Mouse (Mus musculus): Measurements from ENCODE around the gene Sez6.

The Sez6 gene

DNA sequence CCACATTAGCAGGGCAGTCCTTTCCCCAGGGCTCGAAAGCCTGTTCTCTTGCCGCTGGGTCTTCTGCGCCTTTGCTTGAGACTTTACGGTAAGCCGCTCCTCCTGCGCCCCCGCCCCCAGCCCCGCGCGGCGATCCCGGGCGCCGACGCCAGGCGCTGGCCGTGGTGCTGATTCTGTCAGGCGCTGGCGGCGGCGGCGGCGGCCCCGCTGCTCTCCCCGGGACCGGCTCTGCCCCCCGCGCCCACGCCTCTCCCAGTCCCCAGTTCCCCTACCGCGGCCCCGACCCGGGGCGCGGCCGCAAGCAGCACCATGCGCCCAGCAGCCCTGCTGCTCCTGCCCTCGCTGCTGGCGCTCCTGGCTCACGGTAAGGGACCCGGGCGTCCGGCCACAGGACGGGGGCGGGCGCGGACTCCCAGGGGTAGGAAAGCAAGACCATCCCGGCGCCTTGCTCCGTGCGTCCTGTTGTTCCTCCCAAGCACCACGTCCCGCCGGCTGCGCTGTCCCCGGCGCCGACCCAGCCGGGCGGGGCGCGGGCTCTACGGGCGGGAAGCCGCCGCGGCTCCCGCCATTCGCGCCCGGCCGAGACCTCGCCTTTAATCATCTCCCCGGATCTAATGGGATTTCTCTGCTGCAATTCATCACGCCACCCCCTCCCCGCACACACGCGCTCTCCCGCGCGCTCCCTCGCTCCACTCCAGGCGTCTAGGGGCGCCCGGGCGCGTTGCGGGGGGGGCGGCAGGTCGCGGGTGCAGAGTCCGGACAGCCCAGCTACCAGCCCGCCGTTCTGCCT is at the start of gene Sez6:
TSS of gene Sez6 (plus strand) at position 50 of the 790 bp plus-strand sequence.
- peak; percentile 94 for DNase-seq

DNA sequence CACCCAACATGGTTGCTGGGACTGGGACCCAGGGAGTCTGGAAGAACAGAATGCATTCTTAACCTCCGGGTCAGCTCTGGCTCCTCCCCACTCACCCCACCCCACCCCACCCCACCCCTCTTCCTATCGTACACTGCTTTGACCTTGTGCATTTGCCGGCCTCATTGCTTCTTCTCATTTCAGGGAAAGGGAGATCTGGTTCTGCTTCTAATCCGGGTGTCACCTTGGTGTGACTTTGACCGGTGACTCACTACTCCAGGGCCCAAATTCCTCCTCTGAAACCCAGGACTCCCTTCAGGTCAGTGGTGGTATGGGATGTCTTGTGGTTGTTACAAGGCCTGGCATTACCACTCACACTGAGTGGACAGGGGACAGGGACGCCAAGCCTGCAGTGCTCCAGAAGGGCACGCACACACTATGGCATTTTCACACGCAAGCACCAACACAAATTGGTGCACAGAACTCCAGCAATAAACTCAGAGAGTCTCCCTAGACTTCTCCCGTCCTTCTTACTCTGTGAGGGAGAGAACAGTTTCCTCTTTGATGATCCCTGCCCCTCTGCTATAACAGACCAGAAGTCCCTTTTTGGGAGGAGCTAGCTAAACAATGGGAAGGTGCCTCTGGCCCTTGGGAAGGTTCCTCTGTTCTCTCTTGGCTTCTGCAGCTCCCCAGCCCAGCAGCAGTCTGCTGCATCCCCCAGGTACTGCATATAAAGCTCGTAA is 45.9 kb upstream of the Sez6 start:
- DNase-seq = no peak

DNA sequence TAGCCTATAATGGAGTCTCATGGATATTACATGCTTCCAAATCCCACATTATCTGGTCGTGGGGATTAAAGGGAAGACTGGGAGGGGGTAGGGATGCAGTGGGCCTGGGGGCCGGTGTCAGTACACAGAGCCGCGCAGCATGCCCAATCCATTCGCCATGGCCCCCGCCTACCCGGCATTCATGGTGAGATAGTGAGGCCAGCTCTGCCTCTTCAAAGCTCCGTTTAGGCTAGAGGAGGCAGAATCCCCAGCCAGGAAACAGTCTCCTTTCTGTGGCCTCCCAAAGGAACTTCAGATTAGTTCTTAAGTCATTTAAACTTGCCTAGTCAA is 45.4 kb upstream of the Sez6 start:
- no peak for DNase-seq

DNA sequence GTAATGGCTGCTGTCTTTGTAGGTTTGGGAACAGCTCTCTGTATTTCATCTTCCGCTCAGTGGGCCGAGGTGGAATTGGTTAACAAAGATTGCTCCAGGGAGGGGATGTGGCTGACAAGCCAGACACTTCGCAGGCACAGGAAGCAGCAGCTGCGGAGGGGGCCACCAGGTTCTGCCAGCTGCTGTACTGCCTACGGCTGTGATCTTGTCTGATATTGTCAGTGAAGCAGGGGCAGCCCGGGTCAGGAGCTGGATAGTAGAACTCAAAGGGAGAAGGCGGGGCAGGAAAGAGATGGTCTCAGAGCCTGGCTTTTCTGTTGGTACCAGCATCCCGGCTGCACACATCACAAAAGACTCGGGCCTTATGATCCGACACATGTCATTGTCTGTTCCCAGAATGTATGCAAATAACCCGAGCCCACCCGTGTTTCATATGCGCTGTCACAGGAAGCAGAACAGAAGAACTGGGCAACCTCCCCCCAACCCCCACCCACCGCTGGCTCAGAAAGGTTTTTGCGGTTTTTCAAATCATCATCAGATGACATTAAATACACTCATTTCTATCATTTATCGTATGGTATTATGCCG is 43.1 kb upstream of the Sez6 start:
- DNase-seq = peak; percentile 86

DNA sequence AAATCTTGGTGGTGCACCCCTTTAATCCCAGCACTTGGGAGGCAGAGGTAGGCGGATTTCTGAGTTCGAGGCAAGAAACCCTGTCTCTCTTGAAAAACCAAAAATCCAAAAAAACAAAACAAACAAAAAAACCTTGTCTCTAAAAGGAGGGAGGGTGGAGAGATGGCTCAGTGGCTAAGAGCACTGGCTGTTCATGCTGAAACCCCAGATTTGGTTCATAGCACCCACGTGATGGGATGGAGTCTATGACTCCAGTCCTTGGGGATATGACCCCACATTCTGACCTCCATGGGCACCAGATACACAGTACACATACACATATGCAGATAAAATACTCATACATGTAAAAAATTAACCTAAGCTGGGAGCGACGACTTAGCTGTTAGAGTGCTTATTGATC is 41.8 kb upstream of the Sez6 start:
- no peak for DNase-seq

DNA sequence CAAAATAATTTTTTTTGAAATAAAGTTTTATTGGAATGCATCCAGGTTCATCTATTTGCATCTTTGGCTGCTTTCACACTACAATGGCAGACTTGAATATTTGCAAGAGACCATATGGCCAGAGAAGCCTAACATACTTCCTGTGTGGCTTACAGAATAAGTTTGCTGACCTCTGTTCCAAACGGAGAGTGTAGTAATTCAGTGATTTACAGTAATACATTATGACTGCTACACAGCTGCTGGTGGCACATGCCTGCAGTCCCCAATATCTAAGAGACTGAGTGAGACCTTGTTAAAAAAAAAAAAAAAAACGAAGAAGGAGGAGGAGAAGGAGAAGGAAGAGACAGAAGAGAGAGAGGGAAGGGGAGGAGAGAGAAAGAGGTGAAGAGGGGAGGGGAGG is 41.1 kb upstream of the Sez6 start:
- DNase-seq = no peak

DNA sequence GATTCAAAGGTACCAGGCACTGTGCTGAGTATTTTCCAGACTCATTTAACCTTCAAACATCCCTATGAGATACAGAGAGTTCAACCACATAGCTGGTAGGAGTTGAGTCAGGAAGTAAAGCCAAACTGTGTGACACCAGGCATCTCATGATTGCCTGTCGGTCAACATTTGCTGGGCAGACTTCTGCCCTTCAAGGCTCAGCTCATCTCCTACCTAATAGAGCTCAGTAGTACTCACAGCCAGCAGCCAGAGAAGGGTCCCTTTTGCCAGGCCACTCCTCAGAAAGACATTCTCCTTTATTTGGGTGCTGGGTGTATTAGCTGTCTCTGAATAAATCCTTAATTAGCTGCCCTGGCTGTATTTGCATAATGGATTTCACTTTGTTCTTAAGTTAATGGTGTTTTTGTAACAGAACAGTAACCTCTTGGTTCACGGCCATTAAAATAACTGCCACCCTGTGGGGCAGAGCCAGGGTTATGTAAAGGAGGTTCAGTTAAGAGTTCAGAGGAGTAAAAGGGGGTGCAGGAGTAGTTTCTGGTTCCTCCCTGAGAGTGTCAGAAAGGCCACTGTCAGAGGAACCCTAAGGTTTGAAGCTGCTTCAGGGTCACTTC is 39.8 kb upstream of the Sez6 start:
- no peak for DNase-seq

DNA sequence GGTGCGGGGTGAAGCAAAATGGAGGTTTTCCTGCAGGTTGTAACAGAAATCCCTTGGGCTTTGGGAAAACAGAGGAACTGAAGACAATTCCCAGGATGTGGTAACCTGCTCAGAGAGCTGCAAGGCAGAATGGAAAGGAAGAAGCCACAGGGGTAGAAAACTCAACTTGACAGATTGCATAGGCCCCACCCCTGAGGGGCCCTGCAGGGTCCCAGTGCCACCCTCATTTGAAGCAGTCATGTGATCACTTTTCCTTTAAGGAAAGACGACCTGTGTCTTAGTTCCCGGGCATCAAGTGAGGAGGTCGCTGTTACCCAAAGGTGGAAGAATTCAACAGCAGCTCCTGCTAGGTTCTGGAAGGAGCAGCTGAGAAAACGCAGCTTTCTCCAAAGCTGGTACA is 37.7 kb upstream of the Sez6 start:
- no peak for DNase-seq

DNA sequence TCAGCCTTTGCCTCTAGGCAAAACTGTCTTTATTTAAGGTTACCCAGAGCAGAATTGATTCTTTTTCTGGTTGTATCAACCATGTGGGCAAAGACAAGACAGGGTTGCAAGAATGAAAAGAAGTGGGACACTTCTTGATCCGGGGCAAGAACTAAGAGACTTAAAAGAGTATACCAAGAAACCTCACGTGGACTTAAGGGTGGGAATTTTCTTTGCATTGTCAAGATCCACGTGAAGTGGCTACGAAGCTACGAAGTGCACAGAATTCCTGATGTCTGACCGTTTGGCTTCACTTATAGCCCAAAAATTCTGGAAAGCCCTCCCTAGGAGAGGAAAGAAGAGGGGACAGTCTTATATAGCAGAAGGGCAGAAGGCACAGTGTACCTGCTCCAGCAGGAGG is 37.3 kb upstream of the Sez6 start:
- no peak for DNase-seq

DNA sequence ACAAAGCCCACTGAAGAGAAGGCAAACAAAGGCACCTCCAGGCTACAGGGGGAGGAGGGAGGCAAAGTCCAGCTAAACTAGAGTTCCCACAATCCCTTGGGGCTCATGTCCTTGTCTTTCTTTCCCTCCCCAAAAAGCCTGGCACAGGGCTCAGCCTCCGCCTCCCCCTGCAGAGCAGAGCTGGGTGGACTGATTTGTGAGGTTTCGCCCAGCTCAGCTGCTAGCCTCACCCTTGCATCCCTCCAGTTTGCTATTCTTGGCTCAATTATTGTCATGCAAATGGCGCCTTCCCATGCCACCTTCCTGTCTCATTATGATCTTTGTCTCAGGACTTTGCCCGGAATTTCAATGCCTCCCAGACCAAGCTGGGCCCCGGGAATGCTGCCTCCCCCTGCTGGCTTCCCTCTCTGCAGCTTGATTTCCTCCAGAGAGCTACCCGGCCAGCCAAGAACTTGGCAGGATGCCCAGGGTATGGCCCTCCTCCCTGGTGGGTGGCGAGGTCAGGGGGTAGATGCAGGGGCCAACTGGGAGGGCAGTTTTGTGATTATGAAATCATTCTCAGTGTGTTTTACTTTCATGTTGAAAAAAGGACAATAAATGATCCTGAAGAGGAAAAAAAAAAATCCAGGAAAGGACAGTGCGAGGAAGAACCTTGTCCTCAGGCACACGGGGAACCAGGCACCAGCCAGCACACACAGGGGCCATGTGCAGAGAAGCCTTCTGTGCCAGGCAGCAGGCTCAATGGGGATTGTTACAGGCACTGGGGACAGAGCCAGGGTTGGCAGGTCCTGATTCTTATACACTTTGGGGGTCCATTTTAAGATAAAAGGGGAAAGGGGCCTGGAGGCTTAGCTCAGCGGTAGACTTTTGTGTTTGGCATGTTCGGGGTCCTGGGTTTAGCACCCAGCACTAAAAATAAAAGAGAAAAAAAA is 36.5 kb upstream of the Sez6 start, which contains the start of gene Pipox:
TSS of gene Pipox (minus strand) at position 310 of the 932 bp plus-strand sequence.
- no peak for DNase-seq

DNA sequence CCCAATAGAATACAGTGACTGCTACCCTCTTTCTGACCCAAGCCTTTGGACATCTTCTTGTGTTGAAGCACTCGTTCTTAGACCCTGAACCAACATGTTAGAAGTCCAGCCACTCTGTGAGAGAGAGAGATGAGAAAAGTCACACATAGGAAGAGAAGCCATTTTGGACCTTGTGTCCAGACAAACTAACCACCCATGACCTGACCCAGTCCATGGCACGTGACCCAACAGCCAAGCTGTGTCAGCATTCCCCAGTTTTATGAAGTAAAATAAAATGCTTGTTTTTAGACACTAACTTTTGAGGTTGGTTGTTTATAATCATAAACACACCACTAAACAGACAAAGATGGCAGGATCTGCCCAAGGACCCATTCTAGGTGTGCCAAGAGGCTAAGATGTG is 35.6 kb upstream of the Sez6 start:
- no peak for DNase-seq

DNA sequence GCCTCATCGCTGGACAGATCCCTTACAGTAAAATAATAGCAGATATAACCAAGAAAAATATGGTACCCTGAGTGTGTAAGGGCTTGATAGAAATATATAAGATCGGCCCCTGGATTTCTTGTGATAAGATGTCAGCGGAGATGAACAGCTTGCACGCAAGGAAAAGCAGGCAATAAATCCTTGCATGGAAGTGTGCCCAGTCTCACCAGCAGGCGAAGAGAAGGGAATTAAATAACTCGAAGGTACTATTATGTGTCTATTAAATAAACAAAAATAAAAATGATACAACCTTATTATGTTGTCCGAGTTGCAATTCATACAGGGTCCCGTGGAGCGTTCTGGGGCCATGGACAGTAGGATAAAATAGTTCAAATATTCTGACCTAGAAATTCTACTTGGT is 34.6 kb upstream of the Sez6 start:
- no peak for DNase-seq

DNA sequence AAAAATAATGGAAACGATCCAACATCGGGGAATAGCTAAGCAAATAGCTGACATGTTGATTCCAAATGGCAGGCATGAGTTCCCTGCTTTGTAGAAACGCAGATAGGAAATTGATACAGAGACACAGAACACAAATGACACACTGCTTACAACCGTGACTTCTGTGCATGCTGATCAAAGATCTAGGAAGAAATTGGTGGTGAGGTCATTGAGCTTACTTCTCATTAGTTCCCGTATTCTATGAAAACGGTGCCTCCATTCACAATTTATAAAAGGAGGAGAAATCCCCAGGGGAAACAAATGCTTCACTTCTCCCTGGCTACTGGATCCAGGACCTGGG is 34.1 kb upstream of the Sez6 start:
- DNase-seq = no peak

DNA sequence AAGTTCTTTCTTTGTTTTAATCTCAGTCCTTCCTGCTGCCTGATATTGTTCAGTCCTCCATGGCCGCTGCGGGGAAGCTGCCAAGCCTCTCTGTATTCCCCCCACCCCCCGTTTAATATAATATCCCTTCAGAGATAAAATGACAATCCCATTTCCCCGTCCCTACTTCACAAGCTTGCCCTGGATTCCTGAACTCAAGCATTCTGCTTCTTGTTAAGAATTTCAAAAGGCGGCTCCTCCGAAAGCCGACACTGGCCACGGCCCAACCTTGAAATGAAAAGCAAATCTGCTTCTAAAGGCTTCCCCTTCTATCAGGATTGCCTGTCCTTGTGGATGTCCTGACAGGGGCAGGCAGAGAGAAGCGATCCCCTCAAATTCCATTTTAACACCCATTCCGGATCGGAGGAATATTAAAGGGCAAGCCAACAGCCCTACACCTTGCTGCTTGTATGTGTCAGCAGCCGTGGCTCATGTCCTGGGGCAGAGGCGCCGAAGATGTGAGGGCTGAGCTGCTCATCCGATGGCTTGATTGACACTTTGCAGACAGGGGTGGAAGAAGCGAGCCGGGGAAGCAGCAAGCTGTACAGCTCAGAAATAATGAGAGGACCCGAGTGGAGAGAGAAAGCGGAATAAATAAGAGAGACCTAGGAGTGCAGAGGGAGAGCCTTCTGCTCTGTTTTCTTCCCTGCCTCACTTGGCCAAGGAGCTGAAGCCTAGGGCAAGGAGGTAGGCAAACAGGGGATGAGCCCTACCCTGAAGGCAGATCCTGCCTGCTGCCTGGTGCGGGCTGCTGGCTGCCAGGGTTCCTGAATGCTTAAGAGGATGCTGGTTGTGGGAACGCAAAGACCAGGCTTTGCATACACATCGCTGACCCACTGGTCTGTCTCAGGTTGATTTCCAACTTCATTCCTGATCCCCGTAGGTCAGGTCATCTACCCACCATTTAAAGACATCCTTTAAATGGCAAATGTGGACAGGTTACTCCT is 33.5 kb upstream of the Sez6 start:
- no peak for DNase-seq

DNA sequence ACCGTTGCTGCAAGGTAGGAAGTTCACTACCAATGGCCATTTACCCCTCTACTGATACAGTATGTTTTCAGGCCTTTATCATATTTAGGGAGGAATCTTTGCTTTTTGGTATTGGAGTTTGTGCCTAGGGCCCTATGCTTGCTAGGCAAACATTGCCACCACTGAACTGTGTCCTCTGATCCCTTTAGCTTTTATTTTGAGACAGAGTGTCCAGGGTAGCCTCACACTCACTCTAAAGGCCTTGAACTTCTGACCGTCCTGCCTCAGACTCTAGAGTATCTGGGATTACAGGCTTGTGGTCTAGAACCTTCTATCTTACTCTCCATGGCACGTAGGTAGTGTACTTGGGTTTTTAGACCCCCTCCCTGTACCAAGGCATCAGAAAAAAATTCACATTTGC is 30.4 kb upstream of the Sez6 start:
- no peak for DNase-seq

DNA sequence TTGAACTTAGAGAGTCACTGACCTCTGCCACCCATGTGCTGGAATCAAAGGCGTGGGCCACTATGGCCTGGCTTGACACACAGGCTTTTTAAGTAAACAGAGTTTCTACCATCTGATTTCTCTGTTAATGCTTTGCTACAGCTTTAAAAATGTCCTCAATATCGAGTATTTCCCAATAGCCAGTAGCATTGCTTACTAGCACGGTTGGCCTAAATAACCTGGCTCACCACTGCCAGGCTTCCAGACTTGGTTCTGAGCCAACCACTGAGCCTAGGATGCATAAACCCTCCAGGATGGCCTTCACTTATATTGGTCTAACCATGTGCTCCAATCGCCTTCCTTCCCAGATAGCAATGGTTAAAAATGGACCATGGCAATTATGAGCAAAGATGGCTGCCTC is 29.9 kb upstream of the Sez6 start:
- DNase-seq = no peak

DNA sequence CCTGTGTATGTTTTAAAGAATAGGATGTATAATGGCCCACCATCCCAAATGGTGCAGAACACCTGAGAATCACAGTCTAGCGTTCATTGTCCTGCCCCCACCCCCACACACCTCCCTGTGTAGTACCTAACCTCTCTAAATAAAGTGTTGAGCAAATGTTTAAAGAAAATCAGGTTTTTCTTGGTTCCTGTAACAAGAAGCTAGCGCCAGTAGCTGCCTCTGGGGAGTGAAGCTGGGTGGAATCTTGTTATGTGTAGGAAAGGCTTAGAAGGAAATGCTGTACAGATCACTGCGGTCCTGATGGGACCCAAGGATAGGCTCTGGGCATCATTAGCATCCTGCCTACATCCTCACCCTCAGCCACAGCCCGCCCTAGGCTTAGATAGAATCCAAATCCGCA is 29.2 kb upstream of the Sez6 start:
- DNase-seq = no peak

DNA sequence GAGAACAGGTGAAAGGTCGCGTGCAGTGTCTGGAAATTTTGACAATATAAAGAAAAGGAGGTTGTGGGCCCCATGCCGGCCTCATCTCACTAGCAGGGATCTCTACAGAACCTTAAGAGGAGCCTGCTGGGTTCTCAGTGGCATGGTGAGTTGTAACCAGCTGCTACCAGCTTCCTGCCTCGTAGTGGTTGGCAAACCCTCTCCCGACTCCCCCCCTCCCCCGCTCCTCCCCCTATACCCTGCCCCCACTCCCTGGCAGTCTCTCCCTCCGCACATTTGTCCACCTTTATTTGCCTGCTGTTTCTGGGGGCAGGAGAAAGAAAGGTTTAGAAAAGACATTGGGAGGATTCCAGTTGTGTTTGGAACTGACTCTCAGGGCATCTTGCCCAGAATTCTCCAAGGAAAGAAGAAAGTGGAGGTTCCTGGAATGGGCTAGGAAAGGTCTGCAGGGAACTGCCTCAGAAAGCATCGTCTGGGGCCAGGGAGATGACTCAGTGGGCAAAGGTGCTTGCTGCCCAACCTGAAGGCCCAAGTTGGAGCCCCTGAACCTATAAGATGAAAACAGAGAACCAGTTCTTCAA is 28.7 kb upstream of the Sez6 start:
- no peak for DNase-seq

DNA sequence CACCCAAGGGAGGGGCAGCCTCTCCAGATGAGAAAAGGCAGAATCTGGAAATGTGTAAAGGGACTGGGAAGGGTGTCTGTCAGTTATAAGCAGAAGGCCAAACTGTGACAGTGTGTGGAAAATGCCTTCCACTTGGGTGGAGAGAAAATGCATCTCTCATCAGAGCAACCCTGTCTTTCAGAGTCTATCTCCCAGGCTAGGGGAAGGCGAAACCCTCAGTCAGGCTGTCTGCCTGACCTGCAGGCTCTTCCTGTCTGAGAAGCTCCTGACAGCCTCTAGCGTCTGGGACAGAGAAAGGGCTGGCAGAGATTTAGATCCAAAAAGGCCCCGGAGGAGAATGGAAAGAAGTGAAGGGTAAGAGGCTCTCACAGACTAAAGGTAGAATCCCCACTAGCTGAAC is 26.8 kb upstream of the Sez6 start:
- DNase-seq = no peak

DNA sequence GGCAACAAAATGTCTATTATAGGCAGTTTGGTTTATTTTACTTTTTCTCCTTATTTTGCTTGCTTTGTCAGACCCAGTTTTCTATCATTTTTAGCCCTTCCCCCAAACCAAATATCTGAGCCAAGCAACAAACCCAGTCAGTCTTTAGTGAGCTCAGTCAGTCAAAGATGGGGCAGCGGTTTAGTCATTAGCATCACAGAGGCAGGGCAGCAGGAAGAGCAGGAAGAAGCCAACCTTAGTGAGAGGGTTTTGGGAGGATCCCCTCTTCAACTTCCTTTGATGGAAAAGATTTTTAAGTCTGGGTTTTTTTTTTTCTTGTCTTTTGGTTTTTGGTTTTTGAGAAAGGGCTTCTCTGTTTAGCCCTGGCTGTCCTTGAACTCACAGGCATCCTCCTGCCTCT is 25.9 kb upstream of the Sez6 start:
- DNase-seq = no peak

DNA sequence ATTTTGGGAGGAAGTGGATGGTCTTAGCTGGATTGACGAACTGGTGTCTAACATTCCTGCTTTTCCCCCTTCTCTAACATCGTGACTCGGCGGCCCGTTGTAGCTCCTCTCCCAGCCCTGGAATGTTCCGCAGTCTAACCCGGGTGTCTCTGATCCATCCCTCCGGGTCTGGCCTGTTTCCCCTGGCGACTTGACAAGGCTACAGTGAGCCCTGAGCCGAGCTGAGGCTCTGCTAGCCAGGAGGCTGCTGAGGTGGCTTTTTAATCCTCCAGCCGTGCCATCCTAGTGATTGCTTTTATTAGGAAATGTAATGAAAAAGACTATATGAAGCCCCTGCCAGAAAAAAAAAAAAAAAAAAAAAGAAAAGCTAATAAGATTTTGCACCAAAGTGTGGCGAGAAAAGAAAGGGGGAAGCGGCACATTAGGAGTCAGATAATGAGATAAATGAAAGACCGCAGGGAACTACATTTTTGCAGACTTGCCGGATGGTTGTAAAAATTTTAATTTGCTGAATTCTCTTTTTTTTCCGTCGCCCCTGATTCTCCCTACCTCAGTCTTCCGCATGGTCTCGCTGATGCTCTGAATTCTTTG is 24.4 kb upstream of the Sez6 start:
- no peak for DNase-seq

Data from thymus, postnatal 4 days (tissue).